Mouse (Mus musculus) lung, embryonic 15.5 days (tissue): ENCODE measurements around the gene Cytip. TPM values are rescaled to one million over a fixed set of nuclear protein-coding genes. Genes with fewer than 3 reads are reported as not detected.

ENCODE experiments used
- ATAC-seq: fragments of 200-750 bp; cut with Nextera tagmentation; 2 replicates; pipeline ENCODE4 v1.8.0; 2017; ENCODE audit warnings: moderate number of reproducible peaks, borderline replicate concordance; ENCODE audit not compliant: low FRiP score, low TSS enrichment; ENCODE audit errors: extremely low read depth
- H3K27ac ChIP-seq: fragments of 300-500 bp; sonication (generic); 2 replicates; pipeline ENCODE4 v1.5.1; 2015; ENCODE audit warnings: moderate library complexity, mild to moderate bottlenecking, inconsistent platforms
- H3K27me3 ChIP-seq: fragments of 300-500 bp; sonication (generic); 2 replicates; pipeline ENCODE4 v1.6.1; 2015; ENCODE audit warnings: inconsistent platforms
- H3K36me3 ChIP-seq: fragments of 300-500 bp; sonication (generic); 2 replicates; pipeline ENCODE4 v1.6.1; 2015; ENCODE audit warnings: inconsistent platforms
- H3K4me1 ChIP-seq: fragments of 300-500 bp; sonication (generic); 2 replicates; pipeline ENCODE4 v1.6.1; 2015; ENCODE audit warnings: inconsistent platforms
- H3K4me2 ChIP-seq: fragments of 300-500 bp; sonication (generic); 2 replicates; pipeline ENCODE4 v1.6.1; 2015; ENCODE audit warnings: inconsistent platforms, mild to moderate bottlenecking, moderate library complexity
- H3K4me3 ChIP-seq: fragments of 300-500 bp; sonication (generic); 2 replicates; pipeline ENCODE4 v1.5.1; 2015; ENCODE audit warnings: mild to moderate bottlenecking, inconsistent platforms
- H3K9ac ChIP-seq: fragments of 300-500 bp; sonication (generic); 2 replicates; pipeline ENCODE4 v1.6.1; 2015; ENCODE audit warnings: inconsistent platforms
- H3K9me3 ChIP-seq: fragments of 300-500 bp; sonication (generic); 2 replicates; pipeline ENCODE4 v1.6.1; 2016; ENCODE audit warnings: inconsistent platforms
- WGBS: fragments of 180-500 bp; shearing (Covaris S2); methylation state at CpG from one replicate; pipeline ENCODE4 v1.1.7; 2015; 5-methylcytosine and 5-hydroxymethylcytosine counted together
- polyA plus RNA-seq: library from polyadenylated mRNA; unstranded; fragments of >200 nt; fragmentation: Nextera tagmentation; extraction: Ambion mirVana; gene quantifications from 2 replicates; pipeline ENCODE4 v1.2.1, GENCODE M21; 2015

The Cytip gene
- polyA plus RNA-seq, 1 experiment from 2014 or later, result 4.0 TPM

- Histone ChIP-seq H3K27ac (no peak overlapping the region), H3K36me3 (no peaks in the 10 kb centered on the region), H3K4me1 (0 out of 2 replicates have a peak, but pooled peaks cover 2% of the 10 kb centered on the region), H3K4me2 (no peak overlapping the region), H3K9me3 (no peaks in the 10 kb centered on the region), H3K9ac (no peak overlapping the region), H3K27me3 (no peaks in the 10 kb centered on the region), H3K4me3 (no peak overlapping the region)
- 84% methylated on average over 13 of the region's 13 CpGs for WGBS
- ATAC-seq, result no peak
These were observed 35.5 kb downstream of the Cytip start for GRCm38 (mm10) chr2:58159880-58160279.

DNA sequence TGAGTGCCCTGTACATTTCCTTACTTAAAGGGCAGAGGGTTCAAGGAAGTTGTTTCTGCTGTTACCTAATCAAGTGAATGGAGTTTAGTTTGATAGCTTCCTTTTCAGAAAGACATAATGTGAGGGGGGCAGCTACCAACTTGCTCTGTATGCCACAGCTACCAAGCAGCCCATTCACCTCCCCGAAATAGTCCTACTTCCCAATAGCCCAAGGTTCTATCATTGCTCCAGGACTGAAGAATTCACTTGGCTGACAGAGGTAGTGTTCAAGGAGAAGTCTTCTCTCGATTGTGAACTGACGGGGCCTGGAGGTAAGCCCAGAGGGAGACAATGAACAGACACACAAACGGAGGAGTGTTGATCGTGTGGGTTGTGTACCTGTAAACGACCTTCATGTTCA is 36.2 kb downstream of the Cytip start:
- H3K27me3 ChIP-seq, result no peaks in the 10 kb centered on the region
- H3K9ac ChIP-seq, result no peak overlapping the region
- no peak for ATAC-seq
- H3K4me2 ChIP-seq, result no peak overlapping the region
- no peak overlapping the region for H3K27ac ChIP-seq
- H3K36me3 ChIP-seq, result no peaks in the 10 kb centered on the region
- 83% methylated on average over 6 of the region's 6 CpGs for WGBS
- H3K4me1 ChIP-seq, result 0 out of 2 replicates have a peak, but pooled peaks cover 2% of the 10 kb centered on the region
- H3K9me3 ChIP-seq, result no peaks in the 10 kb centered on the region
- no peak overlapping the region for H3K4me3 ChIP-seq

DNA sequence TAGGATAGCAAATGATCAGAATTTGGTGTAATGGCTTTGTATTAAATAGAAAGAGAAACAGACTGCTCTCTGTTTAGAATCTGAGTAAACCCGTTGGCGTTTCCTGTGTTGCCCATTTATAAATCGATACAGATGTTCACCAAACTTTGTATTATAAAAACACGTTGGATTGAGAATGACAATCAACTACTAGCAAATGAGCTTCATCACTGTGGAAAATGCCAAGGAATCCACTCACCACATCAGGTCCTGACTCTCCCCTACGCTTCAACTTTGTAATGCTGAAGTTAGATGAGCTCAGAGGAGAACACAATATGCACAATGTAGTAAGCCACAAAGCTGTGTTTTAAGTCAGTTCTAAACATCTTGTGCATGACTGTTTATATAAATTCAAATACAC is 36.8 kb downstream of the Cytip start:
- WGBS, result 84% methylated on average over 5 of the region's 5 CpGs
- no peak overlapping the region for H3K4me3 ChIP-seq
- ATAC-seq, result no peak
- no peaks in the 10 kb centered on the region for H3K9me3 ChIP-seq
- no peak overlapping the region for H3K4me2 ChIP-seq
- H3K4me1 ChIP-seq, result no peaks in the 10 kb centered on the region
- H3K36me3 ChIP-seq, result no peaks in the 10 kb centered on the region
- H3K9ac ChIP-seq, result no peak overlapping the region
- no peak overlapping the region for H3K27ac ChIP-seq
- no peaks in the 10 kb centered on the region for H3K27me3 ChIP-seq

GRCm38 (mm10) chr2:58158107-58158506 is 37.2 kb downstream of the Cytip start:
- no peak overlapping the region for H3K27ac ChIP-seq
- H3K9me3 ChIP-seq, result no peaks in the 10 kb centered on the region
- H3K27me3 ChIP-seq, result no peaks in the 10 kb centered on the region
- ATAC-seq, result no peak
- H3K4me3 ChIP-seq, result no peak overlapping the region
- no peaks in the 10 kb centered on the region for H3K36me3 ChIP-seq
- H3K9ac ChIP-seq, result no peak overlapping the region
- H3K4me2 ChIP-seq, result no peak overlapping the region
- 78% methylated on average over 2 of the region's 2 CpGs for WGBS
- H3K4me1 ChIP-seq, result no peaks in the 10 kb centered on the region

GRCm38 (mm10) chr2:58157466-58157865 is 37.9 kb downstream of the Cytip start:
- Histone ChIP-seq H3K4me1 (no peaks in the 10 kb centered on the region), H3K4me3 (no peak overlapping the region), H3K27ac (no peak overlapping the region), H3K9me3 (no peaks in the 10 kb centered on the region), H3K9ac (no peak overlapping the region), H3K36me3 (no peaks in the 10 kb centered on the region), H3K4me2 (no peak overlapping the region), H3K27me3 (no peaks in the 10 kb centered on the region)
- ATAC-seq, result no peak
- 83% methylated on average over 5 of the region's 5 CpGs for WGBS

DNA sequence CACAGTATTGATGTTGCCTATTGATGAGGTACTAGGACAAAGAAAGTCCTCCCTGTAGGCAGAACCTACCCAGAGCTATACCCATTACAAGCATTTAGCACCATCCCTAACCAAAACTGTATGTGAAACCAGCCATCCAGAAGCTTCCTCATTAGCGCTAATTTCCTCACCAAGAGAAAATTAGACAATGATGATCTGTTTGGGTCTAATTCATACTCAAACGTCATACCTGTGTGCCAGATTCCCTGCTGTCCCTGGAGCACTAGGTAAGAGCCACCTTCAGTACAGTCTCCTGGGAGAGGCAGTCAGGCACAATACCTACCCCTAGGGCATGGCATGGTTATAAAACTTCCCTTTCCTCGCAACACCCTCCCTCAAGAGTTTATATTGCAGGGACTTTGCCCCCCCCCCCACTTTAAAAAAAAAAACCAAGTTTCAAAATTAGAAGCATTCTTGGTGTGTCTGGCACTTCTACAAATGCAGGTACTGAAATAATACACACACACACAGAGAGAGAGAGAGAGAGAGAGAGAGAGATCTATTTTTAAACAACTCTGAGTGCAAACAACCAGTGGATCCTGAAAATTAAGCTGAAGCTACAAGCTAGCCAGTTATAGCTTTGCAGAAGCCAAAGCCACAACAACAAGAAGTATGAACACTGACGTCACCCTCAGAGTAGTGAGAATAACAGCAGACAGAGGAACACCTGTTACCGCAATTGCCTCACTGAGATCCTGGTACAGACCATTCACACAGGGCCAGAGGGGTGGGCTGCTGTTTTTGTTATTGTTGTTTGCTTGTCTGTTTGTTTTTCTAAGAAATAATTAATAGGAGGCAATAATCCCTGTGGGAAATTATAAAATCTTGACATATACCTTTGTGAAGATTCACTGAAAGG is 38.6 kb downstream of the Cytip start:
- Histone ChIP-seq H3K27me3 (no peaks in the 10 kb centered on the region), H3K9me3 (no peaks in the 10 kb centered on the region), H3K4me2 (no peak overlapping the region), H3K9ac (no peak overlapping the region), H3K27ac (no peak overlapping the region), H3K4me3 (no peak overlapping the region), H3K36me3 (no peaks in the 10 kb centered on the region), H3K4me1 (no peaks in the 10 kb centered on the region)
- 75% methylated on average over 5 of the region's 5 CpGs for WGBS
- no peak for ATAC-seq

DNA sequence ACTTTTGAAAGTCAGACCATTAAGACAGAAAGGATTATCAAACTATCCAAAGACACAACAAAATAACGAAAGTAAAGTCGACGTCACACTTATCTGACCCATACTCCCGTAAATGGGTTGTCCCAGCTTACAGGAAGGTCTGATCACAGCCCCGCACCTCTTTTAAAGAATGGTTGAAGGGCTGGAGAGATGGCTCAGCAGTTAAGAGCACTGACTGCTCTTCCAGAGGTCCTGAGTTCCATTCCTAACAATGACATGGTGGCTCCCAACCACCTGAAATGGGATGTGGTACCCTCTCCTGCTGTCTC is 39.3 kb downstream of the Cytip start:
- no peaks in the 10 kb centered on the region for H3K4me1 ChIP-seq
- no peaks in the 10 kb centered on the region for H3K36me3 ChIP-seq
- H3K9me3 ChIP-seq, result no peaks in the 10 kb centered on the region
- no peak for ATAC-seq
- H3K27ac ChIP-seq, result no peak overlapping the region
- 75% methylated on average over 5 of the region's 5 CpGs for WGBS
- H3K9ac ChIP-seq, result no peak overlapping the region
- no peak overlapping the region for H3K4me3 ChIP-seq
- H3K27me3 ChIP-seq, result no peaks in the 10 kb centered on the region
- no peak overlapping the region for H3K4me2 ChIP-seq

DNA sequence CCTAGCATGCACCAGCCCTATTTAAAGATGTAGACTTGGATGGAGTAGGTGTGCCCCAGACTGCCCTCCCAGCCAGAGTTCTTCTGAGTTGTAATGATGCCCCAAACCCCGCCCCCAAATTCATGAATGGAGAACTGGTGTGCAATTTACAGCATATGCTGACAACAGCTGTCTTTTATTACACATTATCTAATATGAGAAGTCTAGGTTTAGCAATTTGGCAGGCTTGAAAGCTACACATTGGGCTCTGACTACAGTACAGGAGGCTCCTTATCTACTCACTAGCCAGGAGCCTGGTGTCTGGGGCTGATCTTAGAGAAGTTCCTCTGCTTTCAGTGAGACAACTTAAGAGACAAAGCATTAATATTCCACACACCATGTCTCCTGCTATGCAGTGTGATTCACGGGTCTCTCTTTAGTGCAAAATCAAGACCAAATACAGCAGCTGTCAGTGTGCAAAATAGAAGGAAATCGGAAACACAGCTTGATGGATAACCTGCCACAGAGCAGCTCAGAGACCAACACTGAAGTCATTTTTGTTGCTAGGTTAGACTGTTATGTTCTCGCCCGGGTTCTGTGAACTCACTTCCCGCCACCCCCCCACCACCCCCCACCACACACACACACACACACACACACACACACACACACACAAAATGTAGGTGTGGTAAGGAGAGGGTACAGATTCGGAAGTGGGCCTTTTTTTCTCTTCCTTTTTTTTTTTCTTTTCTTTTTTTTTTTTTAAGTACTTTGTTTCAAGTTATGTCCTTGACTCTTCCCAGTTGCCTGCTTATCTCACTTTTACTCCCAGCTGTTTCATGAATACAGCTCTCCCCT is 39.8 kb downstream of the Cytip start:
- Histone ChIP-seq H3K4me3 (no peak overlapping the region), H3K4me2 (no peak overlapping the region)
- no peak for ATAC-seq

GRCm38 (mm10) chr2:58154555-58154954 is 40.8 kb downstream of the Cytip start:
- Histone ChIP-seq H3K4me3 (no peak overlapping the region), H3K4me2 (no peak overlapping the region), H3K4me1 (no peaks in the 10 kb centered on the region), H3K27me3 (no peaks in the 10 kb centered on the region), H3K9ac (no peak overlapping the region), H3K36me3 (no peaks in the 10 kb centered on the region), H3K9me3 (no peaks in the 10 kb centered on the region), H3K27ac (no peak overlapping the region)
- 19% methylated on average over 1 of the region's 1 CpGs for WGBS
- ATAC-seq, result no peak

More for the DNA sequence above, 39.8 kb downstream of the Cytip start:
- 44% methylated on average over 7 of the region's 7 CpGs for whole genome bisulfite sequencing
- Histone ChIP-seq H3K9ac (no peak overlapping the region), H3K27ac (no peak overlapping the region), H3K9me3 (no peaks in the 10 kb centered on the region), H3K27me3 (no peaks in the 10 kb centered on the region), H3K36me3 (no peaks in the 10 kb centered on the region), H3K4me1 (no peaks in the 10 kb centered on the region)

- H3K27me3 ChIP-seq, result no peaks in the 10 kb centered on the region
- H3K4me1 ChIP-seq, result no peaks in the 10 kb centered on the region
- no peak overlapping the region for H3K4me2 ChIP-seq
- 69% methylated on average over 7 of the region's 7 CpGs for WGBS
- no peak overlapping the region for H3K4me3 ChIP-seq
- no peaks in the 10 kb centered on the region for H3K36me3 ChIP-seq
- H3K9me3 ChIP-seq, result no peaks in the 10 kb centered on the region
- no peak overlapping the region for H3K9ac ChIP-seq
- H3K27ac ChIP-seq, result no peak overlapping the region
- ATAC-seq, result no peak
These were observed 41.6 kb downstream of the Cytip start for GRCm38 (mm10) chr2:58153742-58154141.

- Histone ChIP-seq H3K9me3 (no peaks in the 10 kb centered on the region), H3K27me3 (no peaks in the 10 kb centered on the region), H3K27ac (no peak overlapping the region), H3K4me3 (no peak overlapping the region), H3K9ac (no peak overlapping the region), H3K4me2 (no peak overlapping the region), H3K36me3 (no peaks in the 10 kb centered on the region), H3K4me1 (no peaks in the 10 kb centered on the region)
- 83% methylated on average over 7 of the region's 7 CpGs for WGBS
- no peak for ATAC-seq
These were observed 45.3 kb downstream of the Cytip start for GRCm38 (mm10) chr2:58149983-58150405.

DNA sequence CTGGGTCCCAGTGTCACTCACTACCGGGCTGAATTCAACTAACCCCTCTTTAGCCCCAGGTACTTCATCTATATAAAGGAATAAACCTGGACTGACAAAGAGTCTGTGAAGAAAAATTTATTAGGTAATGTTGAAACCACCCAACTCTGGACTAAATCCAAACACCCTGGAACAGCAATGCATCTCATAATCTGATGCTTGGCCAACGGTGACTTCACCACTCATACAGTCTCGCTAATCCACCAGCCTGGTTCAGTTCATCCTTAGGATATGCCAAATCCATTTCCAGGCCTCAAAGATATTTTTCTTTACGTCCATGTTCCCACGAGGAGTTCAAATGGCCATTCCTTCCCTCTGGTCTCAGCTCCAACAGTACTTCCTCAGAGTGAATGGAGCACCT is 48.8 kb downstream of the Cytip start:
- Histone ChIP-seq H3K4me1 (no peaks in the 10 kb centered on the region), H3K27ac (no peak overlapping the region), H3K4me3 (no peak overlapping the region), H3K4me2 (no peak overlapping the region), H3K9ac (no peak overlapping the region), H3K36me3 (no peaks in the 10 kb centered on the region), H3K27me3 (no peaks in the 10 kb centered on the region), H3K9me3 (no peaks in the 10 kb centered on the region)
- ATAC-seq, result no peak
- 84% methylated on average over 5 of the region's 5 CpGs for WGBS
